Mouse (Mus musculus): ENCODE data around the gene Efcab1. TPM values are rescaled to one million over a fixed set of nuclear protein-coding genes. Genes with fewer than 3 reads are reported as not detected.
"Not testable (repeated sequence)": the region's sequence is repeated elsewhere in the genome, so short reads cannot be mapped to it uniquely, and the experiment has no call there.

Gene Efcab1
- polyA plus RNA-seq, 2 experiments, result 8.3 to 12.6 TPM

GRCm38 (mm10) chr16:14893864-14894263 is 12.5 kb upstream of the Efcab1 start:
- TF ChIP-seq POLR2A (IDR thresholded peaks at IDR 0.05; ENCODE audit: borderline replicate concordance, extremely low read depth, insufficient read depth, insufficient read length), result no peak
- peak; percentile 80 for ATAC-seq (ENCODE audit: low FRiP score, low read depth)
- WGBS, result 34% methylated on average over 4 of the region's 4 CpGs

GRCm38 (mm10) chr16:14894713-14895112 is 11.7 kb upstream of the Efcab1 start:
- Histone ChIP-seq H3K4me3 (replicated peaks; ENCODE audit: low read length) (no peak overlapping the region), H3K27ac (replicated peaks; ENCODE audit: low read depth, low read length) (peak overlapping the region; percentile 55), H3K27me3 (ENCODE audit: control insufficient read depth, insufficient read depth, low read length) (no peaks in the 10 kb centered on the region), H3K36me3 (ENCODE audit: control insufficient read depth, insufficient read depth, low read length) (no peaks in the 10 kb centered on the region), H3K4me2 (replicated peaks; ENCODE audit: low read depth, low read length, severe bottlenecking) (no peak overlapping the region), H3K9ac (ENCODE audit: low read depth, low read length, severe bottlenecking) (no peak overlapping the region), H3K4me1 (ENCODE audit: control insufficient read depth, insufficient read depth, low read length) (peaks cover 22% of the 10 kb centered on the region), H3K9me3 (ENCODE audit: control insufficient read depth, low read length) (no peaks in the 10 kb centered on the region)
- no peak for TF ChIP-seq POLR2A (IDR thresholded peaks at IDR 0.05; ENCODE audit: borderline replicate concordance, extremely low read depth, insufficient read depth, insufficient read length)
- WGBS, result 75% methylated on average over 1 of the region's 1 CpGs
- no peak for DNase-seq (ENCODE audit: low spot score)
- ATAC-seq (ENCODE audit: low FRiP score, low read depth), result peak; percentile 21; the same call in 1 of the 2 replicates

More at GRCm38 (mm10) chr16:14893864-14894263, 12.5 kb upstream of the Efcab1 start:
- no peak overlapping the region for H3K9ac ChIP-seq (ENCODE audit: low read depth, low read length, severe bottlenecking)
- H3K36me3 ChIP-seq (ENCODE audit: control insufficient read depth, insufficient read depth, low read length), result no peaks in the 10 kb centered on the region
- peak overlapping the region; percentile 75 for H3K27ac ChIP-seq (replicated peaks; ENCODE audit: low read depth, low read length)
- no peaks in the 10 kb centered on the region for H3K9me3 ChIP-seq (ENCODE audit: control insufficient read depth, low read length)
- DNase-seq (ENCODE audit: low spot score), result peak; percentile 16
- H3K4me3 ChIP-seq (replicated peaks; ENCODE audit: low read length), result no peak overlapping the region
- no peak overlapping the region for H3K4me2 ChIP-seq (replicated peaks; ENCODE audit: low read depth, low read length, severe bottlenecking)
- no peaks in the 10 kb centered on the region for H3K27me3 ChIP-seq (ENCODE audit: control insufficient read depth, insufficient read depth, low read length)
- H3K4me1 ChIP-seq (ENCODE audit: control insufficient read depth, insufficient read depth, low read length), result peaks cover 22% of the 10 kb centered on the region

DNA sequence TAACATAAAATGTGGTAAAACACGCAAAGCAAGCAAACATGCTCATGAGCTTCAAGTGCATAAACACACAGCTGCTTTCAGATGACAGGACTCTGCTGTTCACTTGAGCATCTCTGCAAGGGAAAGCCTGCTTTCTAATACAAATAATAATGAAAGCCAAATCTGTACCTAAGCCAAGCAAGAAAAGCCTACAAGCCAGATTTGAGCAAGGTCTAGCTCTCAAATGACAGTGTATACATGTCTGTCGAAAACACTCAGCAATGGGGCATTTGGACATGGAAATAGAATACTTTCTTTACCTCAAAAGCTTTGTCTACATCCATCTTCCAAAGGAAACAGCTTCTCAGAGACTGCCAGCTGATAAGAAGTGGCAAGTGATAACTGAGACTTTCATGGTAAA is 10.9 kb upstream of the Efcab1 start:
- peaks cover 22% of the 10 kb centered on the region for H3K4me1 ChIP-seq (ENCODE audit: control insufficient read depth, insufficient read depth, low read length)
- no peaks in the 10 kb centered on the region for H3K36me3 ChIP-seq (ENCODE audit: control insufficient read depth, insufficient read depth, low read length)
- H3K4me3 ChIP-seq (replicated peaks; ENCODE audit: low read length), result no peak overlapping the region
- no peak for TF ChIP-seq POLR2A (IDR thresholded peaks at IDR 0.05; ENCODE audit: borderline replicate concordance, extremely low read depth, insufficient read depth, insufficient read length)
- H3K27me3 ChIP-seq (ENCODE audit: control insufficient read depth, insufficient read depth, low read length), result no peaks in the 10 kb centered on the region
- H3K4me2 ChIP-seq (replicated peaks; ENCODE audit: low read depth, low read length, severe bottlenecking), result no peak overlapping the region
- no peak overlapping the region for H3K9ac ChIP-seq (ENCODE audit: low read depth, low read length, severe bottlenecking)
- no peak for ATAC-seq (ENCODE audit: low FRiP score, low read depth)
- no peaks in the 10 kb centered on the region for H3K9me3 ChIP-seq (ENCODE audit: control insufficient read depth, low read length)
- WGBS, result 71% methylated on average over 2 of the region's 2 CpGs
- no peak overlapping the region for H3K27ac ChIP-seq (replicated peaks; ENCODE audit: low read depth, low read length)
- no peak for DNase-seq (ENCODE audit: low spot score)

DNA sequence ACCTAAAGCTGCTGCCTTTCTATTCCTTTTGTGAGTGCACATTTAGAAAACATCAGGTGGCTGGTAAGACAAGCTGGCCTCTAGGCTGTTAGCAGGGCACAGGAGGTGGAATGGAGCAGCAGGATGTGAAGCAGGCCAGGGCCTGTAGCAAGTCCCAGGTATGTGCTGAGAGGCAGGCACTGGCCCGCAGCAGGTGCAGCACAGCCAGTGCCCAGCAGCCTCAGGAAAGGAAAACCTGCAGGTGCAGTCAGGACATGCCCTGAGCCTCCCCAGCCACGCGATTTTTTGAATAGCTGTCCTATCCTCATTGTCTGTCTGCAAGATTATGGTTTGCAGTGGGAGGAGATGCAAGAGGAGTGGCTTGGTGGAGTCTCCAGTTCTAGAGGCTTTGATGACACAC is 24.3 kb downstream of the Efcab1 start:
- H3K4me1 ChIP-seq (ENCODE audit: control insufficient read depth, insufficient read depth, low read length); DNase-seq (ENCODE audit: low spot score); H3K4me3 ChIP-seq (replicated peaks; ENCODE audit: low read length); H3K27ac ChIP-seq (replicated peaks; ENCODE audit: low read depth, low read length); H3K4me2 ChIP-seq (replicated peaks; ENCODE audit: low read depth, low read length, severe bottlenecking); H3K9me3 ChIP-seq (ENCODE audit: control insufficient read depth, low read length); ATAC-seq (ENCODE audit: low FRiP score, low read depth); H3K9ac ChIP-seq (ENCODE audit: low read depth, low read length, severe bottlenecking); H3K36me3 ChIP-seq (ENCODE audit: control insufficient read depth, insufficient read depth, low read length); H3K27me3 ChIP-seq (ENCODE audit: control insufficient read depth, insufficient read depth, low read length): not testable (repeated sequence)
- no CpG with 5 or more reads among the region's 3 CpGs for WGBS

GRCm38 (mm10) chr16:14936478-14937166 is 30.2 kb downstream of the Efcab1 start:
- H3K9me3 ChIP-seq (ENCODE audit: control insufficient read depth, low read length); ATAC-seq (ENCODE audit: low FRiP score, low read depth); H3K36me3 ChIP-seq (ENCODE audit: control insufficient read depth, insufficient read depth, low read length); H3K4me2 ChIP-seq (replicated peaks; ENCODE audit: low read depth, low read length, severe bottlenecking); H3K27ac ChIP-seq (replicated peaks; ENCODE audit: low read depth, low read length); H3K4me3 ChIP-seq (replicated peaks; ENCODE audit: low read length); H3K9ac ChIP-seq (ENCODE audit: low read depth, low read length, severe bottlenecking); H3K27me3 ChIP-seq (ENCODE audit: control insufficient read depth, insufficient read depth, low read length): not testable (repeated sequence)
- DNase-seq (ENCODE audit: low spot score), result peak; percentile 38
- peaks cover 15% of the 10 kb centered on the region; the same call in 1 of the 2 replicates for H3K4me1 ChIP-seq (ENCODE audit: control insufficient read depth, insufficient read depth, low read length)
- 52% methylated on average over 6 of the region's 7 CpGs for WGBS
